Mouse (Mus musculus) right cerebral cortex, adult 18-20 months (tissue): ENCODE measurements around the gene Fbxo8.
A peak's percentile ranks its signal among the peaks of the same experiment; 100 is the strongest.

Source experiments
- DNase-seq: peaks from one replicate; pipeline ENCODE4 v3.0.0; 2022; ENCODE audit warnings: mixed read lengths

Fbxo8 gene

GRCm38 (mm10) chr8:56614235-56614634 is 63.3 kb downstream of the Fbxo8 start:
- DNase-seq = no peak

- DNase-seq = peak; percentile 55
Measured at GRCm38 (mm10) chr8:56615005-56615404, 64.1 kb downstream of the Fbxo8 start.

GRCm38 (mm10) chr8:56616260-56616659 is 65.4 kb downstream of the Fbxo8 start:
- DNase-seq = no peak

DNA sequence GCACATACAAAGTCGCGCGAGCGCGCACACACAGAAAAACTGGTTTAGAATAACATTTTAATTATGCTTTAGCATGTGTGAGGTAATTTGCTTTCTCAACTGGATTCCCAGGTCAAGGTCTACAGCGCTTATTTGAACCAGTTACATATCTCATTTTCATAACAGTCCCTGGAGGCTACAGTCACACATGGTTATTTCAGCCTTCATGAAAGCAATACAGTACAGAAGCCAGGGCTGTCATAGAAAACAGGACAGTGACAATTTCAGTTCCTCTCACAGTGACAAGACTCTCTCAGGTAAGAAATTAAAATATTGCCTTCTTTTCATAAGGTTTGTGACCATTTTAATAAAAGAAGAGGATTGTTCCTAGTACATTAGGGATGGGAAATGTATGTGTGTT is 66.4 kb downstream of the Fbxo8 start:
- no peak for DNase-seq

DNA sequence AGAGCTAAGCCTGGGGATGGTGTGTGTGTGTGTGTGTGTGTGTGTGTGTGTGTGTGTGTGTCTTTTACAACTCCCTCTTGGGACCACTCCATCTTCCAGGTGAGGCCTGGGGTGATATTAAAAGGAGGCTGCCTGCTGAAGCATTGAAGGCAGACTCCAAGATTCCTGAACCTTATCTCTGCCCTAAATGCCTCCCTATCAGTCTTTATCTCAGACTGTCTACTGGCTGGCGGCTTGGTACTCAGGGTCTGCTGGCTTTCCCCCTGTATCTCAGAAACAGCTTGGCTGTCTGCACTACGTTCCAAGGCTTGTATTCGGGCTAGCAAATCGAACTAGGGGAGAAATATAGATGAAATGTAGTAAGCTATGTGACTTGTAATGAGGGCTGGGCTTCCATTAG is 68.2 kb downstream of the Fbxo8 start:
- no peak for DNase-seq

GRCm38 (mm10) chr8:56619571-56619970 is 68.7 kb downstream of the Fbxo8 start:
- DNase-seq = no peak

- no peak for DNase-seq
Measured at GRCm38 (mm10) chr8:56620691-56621090, 69.8 kb downstream of the Fbxo8 start.

GRCm38 (mm10) chr8:56621093-56621492 is 70.2 kb downstream of the Fbxo8 start:
- DNase-seq = no peak

DNA sequence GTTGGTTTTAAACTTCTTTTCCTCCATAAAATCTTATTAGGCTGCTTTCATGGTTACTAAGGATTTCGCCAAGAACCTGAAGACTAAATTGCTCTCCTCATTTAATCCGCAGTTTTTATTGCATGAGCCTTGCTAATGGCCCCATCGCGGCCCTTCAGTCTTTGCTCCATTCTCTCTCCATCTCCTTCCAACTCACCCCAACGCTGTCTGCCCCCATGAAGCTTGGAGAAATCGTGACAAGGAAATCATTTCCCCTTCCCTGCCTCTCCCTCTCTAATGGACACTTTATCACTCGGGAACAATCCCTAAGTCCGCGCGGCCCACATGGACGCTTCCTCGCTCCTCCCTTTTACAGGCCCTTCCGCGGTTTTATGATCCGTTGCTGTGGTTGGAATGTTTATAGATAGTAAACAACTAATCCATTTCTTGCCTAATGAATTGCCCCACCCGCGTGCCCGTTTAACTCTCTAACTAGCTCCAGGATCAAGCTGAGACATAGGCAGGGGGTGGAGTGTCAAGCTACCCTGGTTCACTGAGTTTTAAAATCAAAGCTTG is 71.7 kb downstream of the Fbxo8 start:
- no peak for DNase-seq

DNA sequence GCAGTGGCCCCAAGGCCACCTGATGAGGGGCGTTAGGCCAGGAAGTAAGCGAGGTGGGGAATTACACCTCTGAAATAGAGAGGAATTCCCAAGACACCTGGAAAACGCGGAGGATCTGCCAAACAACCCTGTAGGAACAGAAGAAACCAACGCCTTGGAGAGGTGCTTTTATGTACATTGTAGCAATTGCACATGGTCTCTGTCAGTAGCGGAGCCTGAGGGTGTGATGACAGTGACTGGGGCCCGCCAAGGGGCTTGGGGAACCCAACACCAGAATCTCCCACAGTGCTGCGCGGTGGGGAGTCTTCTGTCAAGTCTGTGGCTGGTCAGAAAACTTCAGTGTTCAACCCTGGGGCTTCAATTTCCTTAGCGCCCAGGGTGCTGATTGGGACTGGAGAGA is 72.5 kb downstream of the Fbxo8 start:
- no peak for DNase-seq

GRCm38 (mm10) chr8:56629160-56629559 is 78.3 kb downstream of the Fbxo8 start:
- no peak for DNase-seq

DNA sequence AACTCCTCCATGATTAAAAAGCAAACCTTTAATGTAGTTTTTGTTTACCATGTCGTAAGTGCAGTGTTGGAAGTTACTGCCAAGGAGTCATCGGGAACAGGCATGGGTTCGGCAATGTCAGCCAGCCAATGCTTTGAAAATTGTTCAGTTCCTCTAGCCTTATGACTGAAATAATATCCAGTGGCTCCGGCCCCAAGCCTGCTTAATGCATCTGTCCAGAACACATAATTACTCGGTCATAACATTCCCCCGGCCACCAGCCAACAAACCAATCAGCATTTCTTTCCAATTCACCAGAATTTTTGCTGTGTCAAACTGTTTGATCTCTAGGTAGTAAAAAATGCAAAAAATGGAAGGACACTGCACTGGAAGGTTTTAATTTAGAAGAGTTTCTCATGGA is 88.4 kb downstream of the Fbxo8 start:
- DNase-seq = no peak
